Mouse (Mus musculus): ENCODE results near the gene Pknox2. TPM values are rescaled to one million over a fixed set of nuclear protein-coding genes. Genes with fewer than 3 reads are reported as not detected.

Pknox2 gene
- polyA plus RNA-seq, 1 experiment from 2014 or later: 22.8 TPM

DNA sequence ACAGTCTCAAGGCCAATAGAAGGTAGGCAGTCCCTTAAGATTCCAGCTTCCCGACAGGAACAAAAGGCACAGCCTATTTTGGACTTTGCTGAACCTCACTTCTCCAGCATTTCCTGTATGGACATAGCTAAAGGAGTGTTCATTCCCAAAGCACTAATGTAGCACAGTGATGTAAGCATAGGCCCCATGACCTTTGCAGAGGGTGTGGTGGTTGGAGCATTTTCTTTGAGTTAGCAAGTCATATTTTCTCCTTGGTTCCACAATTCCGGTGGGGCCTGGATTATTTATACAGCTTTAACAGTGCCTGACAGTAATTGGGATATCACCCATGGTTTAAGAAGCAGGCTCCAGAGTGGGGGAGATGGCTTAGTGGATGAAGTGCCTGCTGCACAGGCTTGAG, 298.5 kb downstream of the Pknox2 start:
- no peaks in the 10 kb centered on the region for H3K4me1 ChIP-seq (ENCODE audit: control insufficient read depth, insufficient read depth, low read length)
- no peak overlapping the region for H3K9ac ChIP-seq (ENCODE audit: low read length)
- no peak overlapping the region for H3K27ac ChIP-seq (ENCODE audit: low read depth, low read length)
- no peak overlapping the region for H3K4me3 ChIP-seq (ENCODE audit: low read depth, low read length)
- peaks cover 9% of the 10 kb centered on the region for H3K36me3 ChIP-seq (ENCODE audit: control insufficient read depth, insufficient read depth, low read length)
- ATAC-seq (ENCODE audit: insufficient read depth, low FRiP score, low TSS enrichment) (no peak), DNase-seq (ENCODE audit: low spot score) (no peak)
- no peaks in the 10 kb centered on the region for H3K9me3 ChIP-seq (ENCODE audit: control insufficient read depth, low read length)
- no peaks in the 10 kb centered on the region for H3K27me3 ChIP-seq (ENCODE audit: control insufficient read depth, insufficient read depth, low read length)
- H3K4me2 ChIP-seq (ENCODE audit: low read depth): no peak overlapping the region
- 81% methylated on average over 2 of the region's 2 CpGs for WGBS

DNA sequence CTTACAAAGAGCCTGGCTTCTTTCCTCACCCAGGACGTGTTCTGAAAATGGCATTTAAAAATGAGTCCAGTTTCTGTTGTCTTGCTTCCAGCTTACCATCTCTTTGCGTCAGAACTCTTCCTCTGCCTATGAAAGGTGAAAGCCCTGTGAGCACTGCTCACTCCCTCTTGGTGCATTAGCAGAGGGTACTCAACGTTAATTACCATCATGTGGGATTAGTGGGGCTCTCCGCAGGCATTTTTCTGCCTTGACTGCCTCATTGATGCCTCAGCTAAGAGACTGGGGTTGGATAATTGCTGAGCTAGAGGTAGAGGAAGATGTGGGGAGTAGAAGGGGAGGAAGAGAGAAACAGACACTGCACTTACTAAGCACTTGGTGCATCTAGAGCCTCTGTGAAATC, 300.9 kb downstream of the Pknox2 start:
- DNase-seq (ENCODE audit: low spot score) (no peak), ATAC-seq (ENCODE audit: insufficient read depth, low FRiP score, low TSS enrichment) (no peak)
- Histone ChIP-seq H3K27me3 (ENCODE audit: control insufficient read depth, insufficient read depth, low read length) (no peaks in the 10 kb centered on the region), H3K9me3 (ENCODE audit: control insufficient read depth, low read length) (no peaks in the 10 kb centered on the region), H3K27ac (ENCODE audit: low read depth, low read length) (no peak overlapping the region), H3K4me2 (ENCODE audit: low read depth) (no peak overlapping the region), H3K9ac (ENCODE audit: low read length) (no peak overlapping the region), H3K4me1 (ENCODE audit: control insufficient read depth, insufficient read depth, low read length) (no peaks in the 10 kb centered on the region), H3K4me3 (ENCODE audit: low read depth, low read length) (no peak overlapping the region), H3K36me3 (ENCODE audit: control insufficient read depth, insufficient read depth, low read length) (peaks cover 9% of the 10 kb centered on the region)
- 50% methylated on average over 4 of the region's 4 CpGs for WGBS

Other genes with a start within 250 kb of the Pknox2 start
- gene Tmem218, start 60.8 kb upstream of the Pknox2 start, polyA plus RNA-seq (2014; fragmentation: Nextera tagmentation; extraction: Ambion mirVana): 11.5 and 13.9 TPM in 2 replicates
- 2.0 TPM in 2 replicates for gene Slc37a2, start 108.3 kb upstream of the Pknox2 start, polyA plus RNA-seq (2014; fragmentation: Nextera tagmentation; extraction: Ambion mirVana)
- 6.7 and 7.7 TPM in 2 replicates for gene Ccdc15, start 201.0 kb upstream of the Pknox2 start, polyA plus RNA-seq (2014; fragmentation: Nextera tagmentation; extraction: Ambion mirVana)
- gene Hepacam, start 219.9 kb upstream of the Pknox2 start, polyA plus RNA-seq (2014; fragmentation: Nextera tagmentation; extraction: Ambion mirVana): not detected in 2 replicates